Mouse (Mus musculus) CH12.LX (cell line): Measurements from ENCODE around the gene Exo1.

ENCODE experiments used
- CTCF ChIP-seq, 2 experiments: IDR thresholded peaks in 1 of 2; conservative IDR thresholded peaks in 1 of 2; 2 replicates each; pipeline ENCODE4 v1.5.1; 2011 to 2012; ENCODE audit warnings: low read depth in 2 of 2, low read length in 2 of 2, improper control_type of control experiment in 1 of 2, inconsistent platforms in 1 of 2, mild to moderate bottlenecking in 1 of 2, moderate library complexity in 1 of 2
- EP300 ChIP-seq: IDR thresholded peaks from 2 replicates; pipeline ENCODE4 v1.6.1; 2011; ENCODE audit warnings: low read length, improper control_type of control experiment
- USF1 ChIP-seq: IDR thresholded peaks from 2 replicates; pipeline ENCODE4 v1.6.1; 2014; ENCODE audit warnings: low read depth, mild to moderate bottlenecking, inconsistent platforms, low read length, improper control_type of control experiment
- ZKSCAN1 ChIP-seq: IDR thresholded peaks from 2 replicates; pipeline ENCODE4 v1.6.1; 2012; ENCODE audit warnings: low read depth, inconsistent platforms, low read length, improper control_type of control experiment, borderline replicate concordance

GRCm38 (mm10) chr1:175936282-175936737 lies 55.9 kb downstream of the Exo1 start:
- TF ChIP-seq CTCF (conservative IDR thresholded peaks at IDR 0.05 in 1 of 2, IDR thresholded peaks at IDR 0.05 in 1 of 2; ENCODE audit: low read depth in 2 of 2, low read length in 2 of 2): peak; percentile 87
- no peak for TF ChIP-seq EP300
- no peak for TF ChIP-seq USF1
- TF ChIP-seq ZKSCAN1: no peak
